Mouse (Mus musculus) kidney, postnatal 25 days (tissue): ENCODE data around the gene Dido1.

Experiments
- DNase-seq, 2 experiments: peaks; one replicate each; pipeline ENCODE4 v3.0.0; 2021; ENCODE audit warnings: mixed read lengths in 2 of 2

Dido1 gene

DNA sequence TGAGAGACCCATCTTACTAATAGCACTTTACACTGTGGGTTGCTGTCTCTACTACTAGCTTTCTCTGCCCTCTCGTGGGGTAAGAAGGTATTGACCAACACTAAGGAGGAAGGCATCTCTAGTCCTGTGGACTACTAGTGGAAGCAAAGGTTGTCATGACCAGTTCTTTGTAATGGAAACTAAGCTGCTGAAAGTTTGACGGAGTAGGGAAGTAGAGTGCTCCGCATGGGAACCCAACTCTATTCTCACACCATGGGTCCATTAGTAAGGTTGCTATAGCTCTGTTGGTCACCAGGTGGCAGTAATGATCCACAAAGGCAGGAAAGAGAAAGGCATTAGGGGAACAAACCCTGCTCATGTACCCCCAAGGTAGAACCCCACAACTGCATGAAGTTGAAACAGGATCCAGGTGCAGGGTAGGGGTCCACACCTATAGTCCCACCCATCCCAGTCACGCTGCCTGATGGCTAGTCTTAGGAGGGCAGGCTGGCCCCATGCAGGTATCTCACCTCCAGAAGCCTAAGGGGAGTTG, 31.1 kb downstream of the Dido1 start:
- peak; percentile 54 to 77 for DNase-seq

GRCm38 (mm10) chr2:180676706-180677105, 33.1 kb downstream of the Dido1 start:
- DNase-seq: no peak

GRCm38 (mm10) chr2:180662008-180662407, 47.8 kb downstream of the Dido1 start:
- DNase-seq: no peak

DNA sequence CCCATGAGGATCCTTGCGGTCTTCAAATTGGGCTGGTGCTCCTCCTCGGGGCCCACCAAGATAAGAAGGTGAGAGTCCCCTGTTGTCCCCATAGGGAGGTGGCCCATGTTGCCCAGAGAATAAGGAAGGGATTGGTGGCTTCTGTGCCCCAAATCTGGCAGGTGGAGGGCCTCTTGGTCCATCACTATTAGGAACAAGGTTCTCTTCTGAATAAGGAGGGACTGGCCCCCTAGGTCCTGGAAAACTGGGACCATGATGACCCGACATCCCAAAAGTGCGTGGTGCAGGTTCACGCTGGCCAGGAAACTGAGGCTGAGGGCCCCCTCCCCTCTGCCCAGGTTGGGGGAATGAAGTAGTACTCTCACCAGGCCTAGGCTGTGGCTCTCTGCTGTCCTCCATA, 49.3 kb downstream of the Dido1 start:
- DNase-seq: no peak

DNA sequence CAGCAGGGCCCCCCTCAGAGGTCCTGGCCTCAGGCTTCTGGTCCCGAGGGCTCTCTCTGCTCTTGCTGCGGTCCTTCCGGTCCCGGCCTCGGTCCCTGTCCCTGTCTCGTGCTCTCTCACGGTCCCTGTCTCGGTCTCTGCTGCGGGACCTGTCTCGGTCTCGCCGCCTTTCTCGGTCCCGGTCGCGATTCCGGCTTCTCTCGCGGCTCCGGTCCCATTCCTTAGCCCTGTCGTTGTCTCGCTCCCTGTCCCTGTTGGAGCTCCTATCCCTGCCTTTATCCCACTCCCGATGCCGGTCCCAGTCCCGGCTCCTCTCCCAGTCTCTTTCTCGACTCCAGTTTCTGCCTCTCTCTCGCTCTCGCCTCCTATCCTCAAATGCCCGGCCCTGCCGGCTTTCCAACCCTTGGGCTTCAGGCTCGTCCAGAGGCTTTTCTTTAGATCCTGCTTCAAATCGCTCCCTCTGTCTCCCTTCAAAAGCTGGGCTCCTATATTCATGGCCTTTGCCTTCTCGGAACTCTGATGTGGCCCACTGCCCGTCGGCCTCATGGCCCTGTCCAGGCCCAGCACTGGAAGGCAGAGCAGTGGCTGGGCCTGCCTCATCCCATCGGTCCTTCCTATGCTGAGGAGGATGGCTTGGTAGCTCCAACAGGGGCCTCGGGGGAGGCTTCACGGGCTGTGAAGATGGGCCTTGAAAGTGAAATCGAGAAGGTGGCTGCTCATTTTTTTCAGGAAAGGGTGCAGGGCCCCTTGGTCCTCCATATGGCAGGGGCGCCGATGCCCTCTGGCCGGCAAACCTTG, 50.2 kb downstream of the Dido1 start:
- DNase-seq: no peak

- DNase-seq: no peak
Measured at GRCm38 (mm10) chr2:180658381-180658780, 51.4 kb downstream of the Dido1 start.

DNA sequence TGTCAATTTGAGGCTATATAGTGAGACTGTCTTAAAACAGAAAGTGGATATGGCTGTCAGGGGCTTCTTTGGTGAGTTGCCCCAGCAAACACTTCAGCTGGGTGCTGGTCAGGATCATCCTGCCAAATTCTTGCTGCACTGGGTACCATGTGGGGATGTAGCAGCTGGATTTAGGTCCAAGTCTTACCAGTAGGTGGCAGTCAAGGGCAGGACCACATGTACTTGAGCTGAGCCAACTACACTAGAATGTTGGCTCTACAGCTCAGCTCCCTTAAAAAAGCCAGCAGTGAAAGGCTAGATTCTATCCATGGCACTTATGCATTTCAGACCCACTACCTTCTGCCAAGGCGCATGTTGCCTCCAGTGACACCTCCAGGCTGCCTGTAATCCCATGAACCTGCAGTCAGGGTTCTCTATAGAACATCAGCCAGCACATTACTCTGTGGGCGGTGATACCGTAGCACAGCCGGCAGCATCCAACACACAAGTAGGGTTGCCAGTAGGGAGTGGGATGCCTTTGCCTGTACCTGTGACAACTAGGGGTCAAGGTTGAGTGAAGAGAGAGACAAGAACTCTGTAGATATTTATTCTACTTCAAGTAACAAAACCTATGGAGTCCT, 52.3 kb downstream of the Dido1 start:
- peak; percentile 77 to 87 for DNase-seq

DNA sequence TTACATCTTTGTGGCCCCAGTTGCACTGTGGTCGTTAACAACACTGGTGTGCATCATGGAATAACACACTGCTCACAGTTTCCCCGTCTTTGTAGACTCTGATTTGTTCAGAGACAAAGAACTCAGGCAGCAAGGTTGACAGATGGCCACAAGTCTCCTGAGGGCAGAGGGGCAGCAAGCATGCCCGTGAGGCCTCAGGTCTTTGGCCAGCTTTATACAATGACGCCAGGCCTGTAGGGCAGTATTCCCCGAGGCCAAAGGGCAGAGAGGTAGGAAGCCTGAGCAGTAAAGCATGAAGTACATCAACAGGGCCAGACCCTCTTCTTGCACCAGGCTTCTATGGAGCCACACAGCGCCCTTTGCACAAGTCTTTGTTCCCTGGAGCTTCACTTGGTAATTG, 54.6 kb downstream of the Dido1 start:
- peak; percentile 28 to 52 for DNase-seq

GRCm38 (mm10) chr2:180654666-180655065, 55.1 kb downstream of the Dido1 start:
- no peak for DNase-seq

DNA sequence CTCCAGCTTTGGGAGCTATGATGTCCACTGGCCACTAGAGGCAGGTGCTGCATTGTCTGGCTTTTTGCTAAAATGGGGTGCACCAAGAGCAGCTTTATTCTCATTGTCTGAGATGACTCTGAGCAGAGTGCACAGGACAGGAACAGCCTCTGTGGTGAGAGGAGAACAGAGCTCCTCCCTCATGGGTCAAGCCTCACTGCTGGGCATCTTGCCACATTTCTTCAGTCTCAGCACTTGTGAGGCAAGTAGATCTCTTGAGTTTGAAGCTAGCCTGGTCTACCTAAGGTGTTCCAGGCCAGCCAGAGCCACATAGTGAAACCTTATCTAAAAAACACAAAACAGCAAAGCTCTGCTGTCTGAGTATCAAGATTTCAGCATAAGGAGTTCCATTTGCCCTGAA, 63.0 kb downstream of the Dido1 start:
- DNase-seq: no peak

DNA sequence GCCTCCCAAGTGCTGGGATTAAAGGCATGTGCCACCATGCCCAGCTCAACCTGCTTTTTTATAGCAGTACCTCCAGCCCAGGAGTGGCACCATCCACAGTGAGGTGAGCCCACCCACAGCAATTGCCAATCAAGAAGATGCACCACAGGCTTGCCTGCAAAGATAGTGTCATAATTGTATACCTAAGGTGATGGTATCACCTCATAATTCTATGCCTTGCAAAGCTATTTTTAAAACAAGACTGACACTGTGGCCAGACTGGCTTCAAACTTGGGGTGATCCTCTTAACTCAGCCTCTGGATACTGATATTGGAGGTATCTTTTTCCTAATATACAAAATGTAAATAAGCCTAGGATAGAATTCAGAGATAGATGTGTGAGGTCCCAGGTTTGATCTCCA, 66.2 kb downstream of the Dido1 start:
- no peak for DNase-seq

DNA sequence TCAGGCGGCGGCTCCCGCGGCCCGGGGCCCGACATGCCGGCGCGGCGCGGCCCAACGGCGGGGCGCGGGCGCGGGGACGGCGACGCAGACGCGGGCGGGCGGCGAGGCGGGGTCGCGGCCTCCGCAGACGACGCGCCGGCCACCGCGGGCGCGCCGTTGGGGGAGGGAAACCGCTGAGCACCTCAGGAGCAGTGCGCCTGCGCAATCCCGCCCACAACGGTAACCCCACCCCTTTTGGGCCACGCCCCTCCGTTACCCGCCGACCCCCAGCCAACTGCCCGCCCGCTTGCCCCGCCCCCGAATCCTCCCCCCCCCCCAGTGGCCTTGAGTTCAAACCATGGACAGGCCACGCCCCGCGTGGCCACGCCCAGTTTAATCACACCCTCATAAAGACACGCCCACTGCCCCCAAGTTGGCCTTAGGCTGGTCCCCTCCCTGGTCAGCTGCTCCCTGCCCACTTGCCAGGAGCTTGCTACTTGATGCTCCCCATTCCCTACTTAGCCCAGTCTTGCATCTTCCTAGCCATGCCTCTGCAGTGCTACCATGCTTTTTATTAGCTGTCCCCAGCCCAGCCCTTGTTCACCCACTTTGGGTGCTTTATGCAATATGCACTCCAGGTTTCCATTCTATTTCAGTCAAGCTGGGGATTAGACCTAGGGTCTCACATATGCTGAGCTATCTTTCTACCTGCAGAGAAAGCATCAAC, 67.1 kb downstream of the Dido1 start, which contains the start of gene Tcfl5:
Tcfl5 (minus strand) TSS at position 154 of the 706 bp plus-strand sequence.
- no peak for DNase-seq

DNA sequence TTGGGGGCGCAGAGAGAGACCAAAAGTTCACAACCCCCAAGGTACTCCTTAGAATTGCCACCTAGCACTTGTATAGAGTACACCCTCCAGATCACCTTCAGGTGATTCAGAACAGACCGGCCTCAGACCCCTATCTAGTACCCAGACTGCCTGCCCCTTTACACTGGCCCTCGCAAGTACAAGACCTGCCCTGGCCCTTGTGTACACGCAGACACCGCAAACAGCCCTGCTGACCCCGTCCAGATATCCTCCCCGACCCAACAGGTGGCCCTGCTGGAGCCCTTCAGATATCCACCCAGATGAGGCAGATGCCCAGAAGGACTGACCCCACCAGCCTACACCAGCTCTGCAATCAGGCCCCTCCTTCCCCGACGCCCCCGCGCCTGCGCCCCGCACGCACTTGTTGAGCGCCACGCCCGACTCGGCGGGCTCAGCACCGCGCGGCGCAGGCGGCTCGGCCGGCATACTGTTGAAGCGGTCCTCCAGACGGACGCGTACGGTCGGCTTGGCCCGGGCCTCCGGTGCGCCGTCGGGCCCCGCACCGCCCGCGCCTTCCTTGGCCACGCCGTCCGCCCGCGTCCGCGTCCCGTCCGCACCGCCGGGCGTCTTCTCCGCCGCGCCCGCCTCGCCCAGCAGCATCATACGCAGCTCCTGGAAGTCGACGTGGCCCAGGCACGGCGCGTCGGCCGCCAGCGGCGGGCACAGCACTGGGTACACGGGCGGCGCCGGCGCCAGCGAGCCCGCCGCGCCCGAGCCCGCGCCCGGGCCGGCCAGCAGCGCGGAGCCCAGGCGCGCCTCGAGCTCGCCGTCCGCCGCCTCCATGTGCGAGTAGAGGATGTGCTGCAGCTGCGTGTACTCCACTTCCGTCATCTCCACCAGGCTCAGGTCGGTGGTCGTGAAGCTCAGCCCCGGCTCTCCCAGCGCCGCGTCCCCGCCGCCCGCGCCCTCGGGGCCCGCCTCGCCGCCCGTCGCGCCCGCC, 67.9 kb downstream of the Dido1 start:
- DNase-seq: no peak

- no peak for DNase-seq
Measured at GRCm38 (mm10) chr2:180611882-180612281, 97.9 kb downstream of the Dido1 start.

DNA sequence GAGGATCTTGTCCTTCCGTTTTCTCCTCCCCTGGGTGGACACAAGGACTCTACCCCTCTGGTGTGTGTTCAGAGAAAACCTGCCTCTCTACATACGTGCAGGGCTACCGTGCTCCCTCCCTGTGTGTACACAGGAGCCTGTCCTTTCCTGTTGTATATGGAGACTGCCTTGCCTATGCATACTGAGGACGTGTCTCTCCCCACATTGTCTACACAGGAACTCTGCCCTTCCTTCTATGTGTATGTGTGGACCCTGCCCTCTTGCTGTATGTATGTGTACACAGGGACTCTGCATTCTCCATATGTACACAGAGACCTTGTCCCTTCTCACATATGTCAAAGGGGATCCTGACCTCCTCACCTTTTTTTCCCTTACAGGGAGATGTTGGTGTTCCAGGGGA, 99.5 kb downstream of the Dido1 start:
- no peak for DNase-seq
